Mouse (Mus musculus) limb, embryonic 13.5 days (tissue): ENCODE measurements at regions not wholly inside any gene's neighbourhood (a gene's known extent, or its start where the extent isn't known, plus 50 kb on each side); places are given as distances from the start of the nearest gene placed in this dataset.
A peak's percentile ranks its signal among the peaks of the same experiment; 100 is the strongest.

Experiments
- ATAC-seq: fragments of 200-750 bp; cut with Nextera tagmentation; 2 replicates; pipeline ENCODE4 v1.8.0; 2017; ENCODE audit warnings: low read depth, moderate number of reproducible peaks, moderate TSS enrichment; ENCODE audit not compliant: low FRiP score
- H3K27ac ChIP-seq: fragments of 300-500 bp; sonication (generic); 2 replicates; pipeline ENCODE4 v1.5.1; 2015; ENCODE audit warnings: inconsistent platforms, mild to moderate bottlenecking, moderate library complexity
- H3K27me3 ChIP-seq: fragments of 300-500 bp; sonication (generic); 2 replicates; pipeline ENCODE4 v1.6.1; 2015; ENCODE audit warnings: mild to moderate bottlenecking, inconsistent platforms
- H3K36me3 ChIP-seq: fragments of 300-500 bp; sonication (generic); 2 replicates; pipeline ENCODE4 v1.6.1; 2015; ENCODE audit warnings: inconsistent platforms, mild to moderate bottlenecking, moderate library complexity
- H3K4me1 ChIP-seq: fragments of 300-500 bp; sonication (generic); 2 replicates; pipeline ENCODE4 v1.6.1; 2015; ENCODE audit warnings: inconsistent platforms
- H3K4me2 ChIP-seq: fragments of 300-500 bp; sonication (generic); replicated peaks from 2 replicates; pipeline ENCODE4 v1.6.1; 2015; ENCODE audit warnings: inconsistent platforms, mild to moderate bottlenecking, moderate library complexity
- H3K4me3 ChIP-seq: fragments of 300-500 bp; sonication (generic); 2 replicates; pipeline ENCODE4 v1.5.1; 2015; ENCODE audit warnings: moderate library complexity, mild to moderate bottlenecking, inconsistent platforms
- H3K9ac ChIP-seq: fragments of 300-500 bp; sonication (generic); 2 replicates; pipeline ENCODE4 v1.6.1; 2015; ENCODE audit warnings: mild to moderate bottlenecking, inconsistent platforms
- H3K9me3 ChIP-seq: fragments of 300-500 bp; sonication (generic); 2 replicates; pipeline ENCODE4 v1.6.1; 2016; ENCODE audit warnings: inconsistent platforms
- WGBS: fragments of 180-500 bp; shearing (Covaris S2); methylation state at CpG from one replicate; pipeline ENCODE4 v1.1.7; 2015; 5-methylcytosine and 5-hydroxymethylcytosine counted together

GRCm38 (mm10) chr1:186189390-186189789, 72.3 kb upstream of the Lyplal1 start:
- H3K4me1 ChIP-seq = peaks cover 12% of the 10 kb centered on the region; the same call in 1 of the 2 replicates
- 54% methylated on average over 11 of the region's 11 CpGs for WGBS
- H3K4me2 ChIP-seq = no peak overlapping the region
- no peak overlapping the region for H3K9ac ChIP-seq
- no peak for ATAC-seq
- no peak overlapping the region for H3K4me3 ChIP-seq
- H3K27ac ChIP-seq = peak overlapping the region; percentile 8; the same call in 1 of the 2 replicates
- no peaks in the 10 kb centered on the region for H3K36me3 ChIP-seq
- H3K27me3 ChIP-seq = no peaks in the 10 kb centered on the region
- H3K9me3 ChIP-seq = no peaks in the 10 kb centered on the region

DNA sequence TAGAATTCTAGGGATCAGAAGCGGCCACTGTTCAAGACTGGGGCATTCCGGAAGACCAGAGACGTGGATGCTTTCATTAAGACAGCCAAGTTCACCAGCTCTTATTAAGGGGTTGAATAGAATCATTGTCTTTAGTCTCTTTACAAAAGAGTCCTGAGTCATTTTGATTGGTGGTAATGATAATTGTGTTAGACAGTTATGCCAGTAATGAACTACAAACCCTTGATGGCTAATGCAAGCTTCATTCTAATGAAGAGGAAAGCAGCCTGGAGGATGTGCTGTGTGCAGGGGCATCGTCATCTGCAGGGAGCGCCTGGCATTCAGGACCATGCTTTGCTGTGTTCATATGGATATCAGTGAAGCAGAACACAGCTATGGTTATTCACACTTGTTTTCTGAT, 70.3 kb upstream of the Lyplal1 start:
- H3K4me2 ChIP-seq = no peak overlapping the region
- no peaks in the 10 kb centered on the region for H3K9me3 ChIP-seq
- no peak overlapping the region for H3K4me3 ChIP-seq
- no peak overlapping the region for H3K9ac ChIP-seq
- no peak overlapping the region for H3K27ac ChIP-seq
- peaks cover 27% of the 10 kb centered on the region for H3K4me1 ChIP-seq
- H3K36me3 ChIP-seq = no peaks in the 10 kb centered on the region
- 87% methylated on average over 5 of the region's 5 CpGs for WGBS
- H3K27me3 ChIP-seq = no peaks in the 10 kb centered on the region
- no peak for ATAC-seq

- Histone ChIP-seq H3K27me3 (no peaks in the 10 kb centered on the region), H3K9me3 (no peaks in the 10 kb centered on the region), H3K27ac (peak overlapping the region; percentile 59), H3K36me3 (no peaks in the 10 kb centered on the region), H3K4me1 (peaks cover 19% of the 10 kb centered on the region), H3K4me3 (peak overlapping the region; percentile 26), H3K9ac (peak overlapping the region; percentile 25; the same call in 1 of the 2 replicates), H3K4me2 (peak overlapping the region; percentile 54)
- ATAC-seq = no peak
- 56% methylated on average over 8 of the region's 8 CpGs for WGBS
Measured at GRCm38 (mm10) chr1:186183204-186183651, 66.1 kb upstream of the Lyplal1 start.

DNA sequence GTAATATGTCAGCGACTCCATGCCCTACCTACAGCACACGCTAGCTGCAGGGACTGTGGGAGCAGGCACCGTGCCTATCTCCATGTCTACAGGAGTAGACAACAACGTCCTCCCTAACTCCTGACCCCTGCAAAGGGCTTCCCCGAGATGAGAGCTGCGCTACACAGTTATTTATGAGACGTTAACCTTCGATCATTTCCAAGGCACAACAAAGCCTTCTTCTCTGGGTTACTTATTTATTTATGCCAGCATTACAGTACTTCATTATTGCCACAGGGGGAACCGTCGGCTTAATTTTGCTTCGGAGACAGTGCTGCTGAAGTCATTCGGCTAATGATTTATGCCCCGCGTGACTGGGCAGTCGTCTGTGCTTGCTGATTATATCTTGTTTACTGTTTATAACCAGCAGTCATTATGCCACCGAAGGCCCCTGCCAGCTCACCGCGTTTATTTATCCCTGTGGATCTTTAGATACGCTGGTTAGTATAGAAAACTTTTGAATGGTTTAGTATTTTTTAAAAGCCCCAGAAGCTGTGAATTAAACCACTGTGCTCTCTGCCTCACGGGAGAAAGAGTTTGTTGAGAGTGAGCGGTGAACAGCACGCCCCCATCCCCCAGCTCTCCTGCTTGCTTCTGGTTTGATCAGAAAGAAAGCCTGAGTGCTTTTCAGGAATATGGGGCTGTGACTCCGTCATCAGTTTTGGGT, 65.5 kb upstream of the Lyplal1 start:
- Histone ChIP-seq H3K9me3 (no peaks in the 10 kb centered on the region), H3K36me3 (no peaks in the 10 kb centered on the region), H3K9ac (peak overlapping the region; percentile 25), H3K4me3 (peak overlapping the region; percentile 26), H3K4me2 (peak overlapping the region; percentile 54), H3K27me3 (no peaks in the 10 kb centered on the region), H3K4me1 (peaks cover 19% of the 10 kb centered on the region), H3K27ac (0 out of 2 replicates have a peak overlapping the region, but pooled peaks have one; percentile 59)
- WGBS = 17% methylated on average over 23 of the region's 23 CpGs
- 0 out of 2 replicates have a peak, but pooled peaks have one; percentile 48 for ATAC-seq

- ATAC-seq = no peak
- Histone ChIP-seq H3K9me3 (no peaks in the 10 kb centered on the region; the same call in 1 of the 2 replicates), H3K4me2 (no peak overlapping the region), H3K36me3 (no peaks in the 10 kb centered on the region), H3K27me3 (no peaks in the 10 kb centered on the region), H3K9ac (no peak overlapping the region), H3K27ac (no peak overlapping the region), H3K4me3 (no peak overlapping the region), H3K4me1 (peaks cover 3% of the 10 kb centered on the region; the same call in 1 of the 2 replicates)
- 27% methylated on average over 3 of the region's 3 CpGs for WGBS
Measured at GRCm38 (mm10) chr1:186177019-186177418, 59.9 kb upstream of the Lyplal1 start.

DNA sequence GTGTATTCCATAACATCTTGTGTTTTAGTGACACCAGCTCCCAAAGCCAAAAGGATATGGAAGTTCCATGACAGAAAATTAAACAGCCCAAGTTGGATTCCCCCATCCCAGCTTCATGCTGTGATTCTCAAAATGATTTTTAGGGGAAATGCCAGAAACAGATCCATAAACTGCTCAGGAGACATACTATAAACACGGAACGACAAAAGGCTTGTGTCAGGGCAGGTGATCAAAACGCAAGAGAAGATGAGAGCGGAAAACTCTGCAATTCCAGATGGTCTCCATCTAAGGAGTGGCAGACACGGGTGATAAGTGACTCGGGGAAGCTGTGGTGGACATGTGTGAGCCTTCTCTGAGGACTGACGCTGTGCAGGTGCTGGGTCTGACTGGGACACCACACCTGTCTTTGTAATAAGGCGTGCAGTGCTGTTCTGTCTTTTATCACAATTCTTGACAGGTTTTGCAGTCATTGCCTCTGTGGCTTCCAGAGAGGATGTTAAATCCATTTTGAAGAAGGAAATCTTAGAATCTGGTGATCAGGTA, 56.4 kb upstream of the Lyplal1 start:
- peak; percentile 79 for ATAC-seq
- Histone ChIP-seq H3K9ac (no peak overlapping the region), H3K27ac (no peak overlapping the region), H3K9me3 (no peaks in the 10 kb centered on the region; the same call in 1 of the 2 replicates), H3K36me3 (no peaks in the 10 kb centered on the region), H3K4me2 (no peak overlapping the region), H3K27me3 (no peaks in the 10 kb centered on the region), H3K4me1 (peaks cover 15% of the 10 kb centered on the region), H3K4me3 (no peak overlapping the region)
- 36% methylated on average over 8 of the region's 8 CpGs for WGBS

- Histone ChIP-seq H3K27ac (no peak overlapping the region), H3K36me3 (no peaks in the 10 kb centered on the region), H3K4me3 (no peak overlapping the region), H3K4me2 (no peak overlapping the region), H3K9ac (no peak overlapping the region), H3K4me1 (peaks cover 15% of the 10 kb centered on the region), H3K27me3 (no peaks in the 10 kb centered on the region), H3K9me3 (no peaks in the 10 kb centered on the region; the same call in 1 of the 2 replicates)
- ATAC-seq = no peak
- WGBS = 82% methylated on average over 6 of the region's 6 CpGs
Measured at GRCm38 (mm10) chr1:186171691-186172090, 54.6 kb upstream of the Lyplal1 start.
